Mouse (Mus musculus) MEL (cell line): ENCODE results near the gene Pacsin1.
A peak's percentile ranks its signal among the peaks of the same experiment; 100 is the strongest.

Source experiments
- BHLHE40 ChIP-seq: IDR thresholded peaks from 2 replicates; pipeline ENCODE4 v1.6.1; 2012; ENCODE audit warnings: low read depth, mild to moderate bottlenecking, inconsistent platforms, low read length, improper control_type of control experiment, borderline replicate concordance
- CTCF ChIP-seq, 3 experiments: IDR thresholded peaks in 2 of 3; conservative IDR thresholded peaks in 1 of 3; 2 replicates each; pipeline ENCODE4 v1.5.1; 2011 to 2012; ENCODE audit warnings: low read length in 3 of 3, low read depth in 2 of 3, mild to moderate bottlenecking in 2 of 3, improper control_type of control experiment in 1 of 3, inconsistent platforms in 1 of 3, mixed read lengths in 1 of 3, moderate library complexity in 1 of 3; ENCODE audit not compliant: control insufficient read depth in 1 of 3, insufficient read depth in 1 of 3, poor library complexity in 1 of 3, severe bottlenecking in 1 of 3
- E2F4 ChIP-seq: IDR thresholded peaks from 2 replicates; pipeline ENCODE4 v1.6.1; 2011; ENCODE audit warnings: low read depth, low read length, improper control_type of control experiment, borderline replicate concordance
- GATA1 ChIP-seq: IDR thresholded peaks from 2 replicates; pipeline ENCODE4 v1.6.1; 2011; ENCODE audit warnings: low read depth, low read length, improper control_type of control experiment
- KAT2A ChIP-seq: conservative IDR thresholded peaks from 2 replicates; pipeline ENCODE4 v1.6.1; 2012; ENCODE audit warnings: low read depth, low read length, improper control_type of control experiment, inconsistent platforms
- MAX ChIP-seq: IDR thresholded peaks from 2 replicates; pipeline ENCODE4 v1.6.1; 2011; ENCODE audit warnings: low read length, improper control_type of control experiment
- MXI1 ChIP-seq: IDR thresholded peaks from 2 replicates; pipeline ENCODE4 v1.6.1; 2011; ENCODE audit warnings: mild to moderate bottlenecking, low read depth, low read length, improper control_type of control experiment
- MYC ChIP-seq: IDR thresholded peaks from 2 replicates; pipeline ENCODE4 v1.6.1; 2011; ENCODE audit warnings: low read depth, mild to moderate bottlenecking, low read length, improper control_type of control experiment, moderate library complexity
- POLR2A ChIP-seq, 2 experiments: IDR thresholded peaks; 2 replicates each; pipeline ENCODE4 v1.6.1; 2011 to 2012; ENCODE audit warnings: low read length in 2 of 2, mild to moderate bottlenecking in 2 of 2, control low read depth in 1 of 2, improper control_type of control experiment in 1 of 2, low read depth in 1 of 2, moderate library complexity in 1 of 2; ENCODE audit not compliant: control insufficient read depth in 1 of 2, insufficient read depth in 1 of 2, poor library complexity in 1 of 2
- SMC3 ChIP-seq: IDR thresholded peaks from 2 replicates; pipeline ENCODE4 v1.6.1; 2011; ENCODE audit warnings: low read depth, low read length, improper control_type of control experiment
- TAL1 ChIP-seq: IDR thresholded peaks from 2 replicates; pipeline ENCODE4 v1.6.1; 2012; ENCODE audit warnings: mild to moderate bottlenecking, inconsistent platforms, low read length, moderate library complexity, mixed read lengths
- ZC3H11A ChIP-seq: IDR thresholded peaks from 2 replicates; pipeline ENCODE4 v1.6.1; 2012; ENCODE audit warnings: low read depth, mild to moderate bottlenecking, inconsistent platforms, low read length, improper control_type of control experiment

DNA sequence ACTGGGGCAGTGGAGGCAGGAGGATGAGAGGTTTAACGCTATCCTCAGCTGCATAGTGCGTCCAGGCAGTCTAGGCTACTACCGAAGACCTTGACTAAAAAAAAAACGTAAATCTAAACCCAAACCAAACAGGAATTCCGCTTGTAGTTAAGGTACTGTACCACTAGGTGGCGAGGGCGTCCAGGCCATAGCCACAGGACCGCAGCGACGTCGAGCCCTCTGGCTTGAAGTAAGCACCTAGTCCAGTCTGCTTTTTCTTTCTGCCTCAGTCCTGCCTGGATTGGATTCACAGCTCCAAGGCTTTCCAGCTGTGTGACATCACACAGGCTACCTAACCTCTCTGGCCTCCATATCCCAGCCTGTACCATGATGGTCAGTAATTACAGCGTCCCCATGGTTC is 5.1 kb upstream of the Pacsin1 start:
- TF ChIP-seq E2F4 = no peak
- TF ChIP-seq POLR2A (IDR thresholded peaks at IDR 0.05; ENCODE audit: control insufficient read depth in 1 of 2, insufficient read depth in 1 of 2, low read depth in 1 of 2, low read length in 2 of 2, poor library complexity in 1 of 2) = no peak
- TF ChIP-seq CTCF (IDR thresholded peaks at IDR 0.05 in 2 of 3, conservative IDR thresholded peaks at IDR 0.05 in 1 of 3; ENCODE audit: control insufficient read depth in 1 of 3, insufficient read depth in 1 of 3, low read depth in 2 of 3, low read length in 3 of 3, poor library complexity in 1 of 3, severe bottlenecking in 1 of 3) = peak; percentile 86 to 91 (median 89)
- no peak for TF ChIP-seq MYC
- no peak for TF ChIP-seq BHLHE40
- no peak for TF ChIP-seq MXI1
- TF ChIP-seq MAX = no peak
- peak; percentile 85 for TF ChIP-seq SMC3
- TF ChIP-seq GATA1 = no peak
- TF ChIP-seq KAT2A = no peak
- no peak for TF ChIP-seq TAL1
- TF ChIP-seq ZC3H11A = peak; percentile 79
